Mouse (Mus musculus): Measurements from ENCODE around the gene Plekhg1. TPM values are rescaled to one million over a fixed set of nuclear protein-coding genes. Genes with fewer than 3 reads are reported as not detected.

Gene Plekhg1
- polyA plus RNA-seq, 1 experiment from 2014 or later, result 16.6 TPM

DNA sequence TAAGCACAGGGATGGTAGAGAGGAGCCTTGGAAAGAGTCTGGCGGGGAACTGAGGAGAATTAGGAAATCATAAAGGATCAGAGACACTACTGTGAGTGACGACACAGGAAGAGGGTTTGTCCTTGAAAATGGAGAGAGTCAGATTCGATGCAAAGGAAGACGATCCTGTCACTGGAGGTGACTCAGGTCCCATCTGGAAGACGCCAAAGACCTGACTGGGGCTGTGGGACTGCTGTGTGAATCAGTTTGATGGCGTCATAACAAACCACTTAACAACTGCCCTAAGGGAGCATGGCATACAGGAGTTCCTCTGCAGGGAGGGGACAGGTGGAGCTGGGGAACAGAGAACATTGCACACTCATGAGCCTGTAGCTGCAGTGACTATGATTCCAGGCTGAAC lies 202.1 kb downstream of the Plekhg1 start:
- Histone ChIP-seq H3K9ac (no peak overlapping the region), H3K9me3 (replicated peaks) (no peaks in the 10 kb centered on the region), H3K27me3 (no peaks in the 10 kb centered on the region), H3K36me3 (peaks cover 30% of the 10 kb centered on the region; the same call in 1 of the 2 replicates), H3K4me2 (no peak overlapping the region), H3K4me1 (peaks cover 18% of the 10 kb centered on the region), H3K27ac (0 out of 2 replicates have a peak overlapping the region, but pooled peaks have one; percentile 81), H3K4me3 (replicated peaks) (no peak overlapping the region)
- 59% methylated on average over 6 of the region's 6 CpGs for WGBS
- ATAC-seq (replicated peaks; ENCODE audit: low FRiP score), result no peak

GRCm38 (mm10) chr10:3943492-3944395 lies 203.6 kb downstream of the Plekhg1 start:
- Histone ChIP-seq H3K9me3 (replicated peaks) (no peaks in the 10 kb centered on the region), H3K4me2 (no peak overlapping the region), H3K4me1 (peaks cover 18% of the 10 kb centered on the region), H3K9ac (no peak overlapping the region), H3K4me3 (replicated peaks) (no peak overlapping the region), H3K36me3 (peaks cover 34% of the 10 kb centered on the region), H3K27me3 (no peaks in the 10 kb centered on the region), H3K27ac (no peak overlapping the region)
- WGBS, result 29% methylated on average over 10 of the region's 10 CpGs
- ATAC-seq (replicated peaks; ENCODE audit: low FRiP score), result no peak; the same call in 1 of the 2 replicates

- no peak overlapping the region for H3K4me2 ChIP-seq
- no peaks in the 10 kb centered on the region for H3K9me3 ChIP-seq (replicated peaks)
- no peak overlapping the region for H3K27ac ChIP-seq
- no peak for ATAC-seq (replicated peaks; ENCODE audit: low FRiP score)
- 92% methylated on average over 17 of the region's 17 CpGs for WGBS
- H3K27me3 ChIP-seq, result no peaks in the 10 kb centered on the region
- H3K4me1 ChIP-seq, result peaks cover 8% of the 10 kb centered on the region; the same call in 1 of the 2 replicates
- H3K36me3 ChIP-seq, result peaks cover 39% of the 10 kb centered on the region
- H3K4me3 ChIP-seq (replicated peaks), result no peak overlapping the region
- H3K9ac ChIP-seq, result no peak overlapping the region
Measured at GRCm38 (mm10) chr10:3946871-3947270, 206.7 kb downstream of the Plekhg1 start.

GRCm38 (mm10) chr10:3947346-3947745 lies 207.2 kb downstream of the Plekhg1 start:
- Histone ChIP-seq H3K27me3 (no peaks in the 10 kb centered on the region), H3K9me3 (replicated peaks) (no peaks in the 10 kb centered on the region), H3K4me3 (replicated peaks) (no peak overlapping the region), H3K4me2 (no peak overlapping the region), H3K27ac (no peak overlapping the region), H3K9ac (no peak overlapping the region), H3K36me3 (peaks cover 39% of the 10 kb centered on the region), H3K4me1 (0 out of 2 replicates have a peak, but pooled peaks cover 4% of the 10 kb centered on the region)
- WGBS, result 92% methylated on average over 7 of the region's 7 CpGs
- no peak for ATAC-seq (replicated peaks; ENCODE audit: low FRiP score)

DNA sequence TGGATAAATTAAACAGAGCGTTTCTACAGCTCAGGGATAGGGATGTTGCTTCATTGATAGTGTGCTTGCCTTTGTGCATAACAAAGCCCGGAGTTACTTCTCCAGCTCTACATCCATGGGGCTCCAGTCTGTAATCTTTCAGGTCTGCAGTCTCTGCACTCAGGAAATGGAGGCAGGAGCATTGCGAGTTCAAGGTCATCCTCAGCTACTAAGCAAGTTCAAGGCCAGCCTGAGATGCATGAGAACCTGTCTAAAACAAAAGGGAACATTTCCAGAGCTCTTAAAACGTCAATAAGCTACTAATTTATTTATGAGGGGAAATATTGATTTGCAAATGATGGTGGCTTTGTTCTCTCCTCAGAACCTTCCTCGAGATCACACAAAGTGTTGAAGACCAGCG lies 209.1 kb downstream of the Plekhg1 start:
- no peak overlapping the region for H3K9ac ChIP-seq
- H3K4me3 ChIP-seq (replicated peaks), result no peak overlapping the region
- H3K36me3 ChIP-seq, result peaks cover 51% of the 10 kb centered on the region
- no peaks in the 10 kb centered on the region for H3K27me3 ChIP-seq
- WGBS, result 89% methylated on average over 6 of the region's 6 CpGs
- no peak for ATAC-seq (replicated peaks; ENCODE audit: low FRiP score)
- H3K9me3 ChIP-seq (replicated peaks), result no peaks in the 10 kb centered on the region
- no peak overlapping the region for H3K27ac ChIP-seq
- no peaks in the 10 kb centered on the region for H3K4me1 ChIP-seq
- no peak overlapping the region for H3K4me2 ChIP-seq

DNA sequence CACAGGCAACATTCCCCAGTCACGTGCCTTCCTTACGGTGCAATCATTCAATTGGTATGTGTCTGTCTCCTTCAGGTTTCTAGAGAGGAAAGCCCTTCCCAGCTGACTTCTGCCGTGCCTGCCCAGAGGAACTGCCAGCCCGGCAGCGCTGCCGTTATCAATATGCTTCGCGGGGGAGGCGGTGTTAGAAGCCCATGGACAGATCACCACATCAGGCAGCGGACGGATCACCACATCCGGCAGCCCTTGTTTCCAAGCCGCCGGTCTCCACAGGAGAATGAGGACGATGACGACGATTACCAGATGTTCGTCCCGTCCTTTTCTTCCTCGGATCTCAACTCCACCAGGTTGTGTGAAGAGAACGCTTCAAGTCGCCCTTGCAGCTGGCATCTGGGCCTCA lies 216.3 kb downstream of the Plekhg1 start:
- no peak overlapping the region for H3K9ac ChIP-seq
- ATAC-seq (replicated peaks; ENCODE audit: low FRiP score), result no peak
- no peaks in the 10 kb centered on the region for H3K9me3 ChIP-seq (replicated peaks)
- H3K27ac ChIP-seq, result no peak overlapping the region
- no peaks in the 10 kb centered on the region for H3K4me1 ChIP-seq
- WGBS, result 87% methylated on average over 22 of the region's 22 CpGs
- H3K36me3 ChIP-seq, result peaks cover 44% of the 10 kb centered on the region
- no peaks in the 10 kb centered on the region for H3K27me3 ChIP-seq
- H3K4me2 ChIP-seq, result no peak overlapping the region
- H3K4me3 ChIP-seq (replicated peaks), result no peak overlapping the region

- 74% methylated on average over 5 of the region's 5 CpGs for WGBS
- Histone ChIP-seq H3K4me1 (no peaks in the 10 kb centered on the region), H3K4me3 (replicated peaks) (no peak overlapping the region), H3K9ac (no peak overlapping the region), H3K27ac (no peak overlapping the region), H3K4me2 (no peak overlapping the region), H3K9me3 (replicated peaks) (no peaks in the 10 kb centered on the region), H3K27me3 (no peaks in the 10 kb centered on the region), H3K36me3 (peaks cover 42% of the 10 kb centered on the region)
- no peak for ATAC-seq (replicated peaks; ENCODE audit: low FRiP score)
Measured at GRCm38 (mm10) chr10:3958591-3958990, 218.4 kb downstream of the Plekhg1 start.

DNA sequence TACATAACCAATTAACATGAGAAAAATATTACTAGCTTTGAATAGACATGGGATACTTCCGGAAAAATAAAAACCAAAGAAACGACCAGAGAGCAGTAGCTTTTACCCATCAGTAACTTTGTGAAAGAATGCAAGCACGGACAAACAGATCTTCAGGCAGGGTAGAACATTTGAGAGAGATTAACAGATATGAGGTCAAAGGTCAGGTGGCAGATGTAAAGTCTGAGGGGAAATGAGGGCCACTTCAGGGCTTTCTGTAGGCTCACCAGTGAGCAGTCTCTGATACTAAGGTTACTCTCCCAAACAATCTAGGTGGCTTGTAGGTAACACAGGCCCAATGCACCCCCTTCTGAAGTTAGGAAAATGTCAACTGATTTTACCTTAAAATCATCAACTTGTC lies 228.9 kb downstream of the Plekhg1 start:
- H3K9ac ChIP-seq, result no peak overlapping the region
- no peaks in the 10 kb centered on the region for H3K27me3 ChIP-seq
- no peaks in the 10 kb centered on the region for H3K9me3 ChIP-seq (replicated peaks)
- H3K27ac ChIP-seq, result no peak overlapping the region
- H3K4me3 ChIP-seq (replicated peaks), result no peak overlapping the region
- WGBS, result 31% methylated on average over 3 of the region's 3 CpGs
- H3K36me3 ChIP-seq, result peaks cover 19% of the 10 kb centered on the region
- peaks cover 16% of the 10 kb centered on the region for H3K4me1 ChIP-seq
- no peak overlapping the region for H3K4me2 ChIP-seq
- ATAC-seq (replicated peaks; ENCODE audit: low FRiP score), result no peak

DNA sequence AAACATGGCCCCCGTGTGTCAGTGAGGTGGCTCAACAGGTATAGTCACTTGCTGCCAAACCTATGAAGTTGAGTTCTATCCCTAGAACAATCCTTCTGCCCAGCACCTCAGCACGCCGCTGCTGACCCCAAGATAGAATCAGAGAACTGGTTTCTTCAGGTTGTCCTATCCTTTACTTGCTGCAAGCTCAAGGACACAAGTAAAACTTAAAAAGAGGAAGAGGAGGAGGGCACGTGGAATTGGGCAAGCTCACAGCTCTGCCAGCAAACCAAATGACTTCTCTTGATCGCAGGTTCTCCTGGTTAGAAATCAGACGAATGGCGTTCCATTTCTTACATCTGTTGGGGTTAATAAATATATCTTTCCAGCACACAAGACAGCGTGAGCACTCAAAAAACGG lies 232.1 kb downstream of the Plekhg1 start:
- Histone ChIP-seq H3K9ac (no peak overlapping the region), H3K9me3 (replicated peaks) (no peaks in the 10 kb centered on the region), H3K4me3 (replicated peaks) (peak overlapping the region; percentile 59), H3K27ac (peak overlapping the region; percentile 93), H3K4me1 (peaks cover 42% of the 10 kb centered on the region), H3K27me3 (no peaks in the 10 kb centered on the region), H3K36me3 (no peaks in the 10 kb centered on the region), H3K4me2 (peak overlapping the region; percentile 73)
- WGBS, result 81% methylated on average over 9 of the region's 9 CpGs
- ATAC-seq (replicated peaks; ENCODE audit: low FRiP score), result no peak

GRCm38 (mm10) chr10:3972981-3973588 lies 232.9 kb downstream of the Plekhg1 start, which contains the start of gene Mthfd1l:
Gene Mthfd1l, plus strand, starts transcription at chr10:3973118.
- Histone ChIP-seq H3K9me3 (replicated peaks) (no peaks in the 10 kb centered on the region), H3K4me3 (replicated peaks) (peak within 1 kb of the TSS; percentile 59), H3K4me1 (peaks cover 46% of the 10 kb centered on the region), H3K27me3 (no peaks in the 10 kb centered on the region), H3K9ac (peak within 1 kb of the TSS; percentile 68), H3K27ac (peak within 1 kb of the TSS; percentile 93), H3K4me2 (peak within 1 kb of the TSS; percentile 73), H3K36me3 (no peaks in the 10 kb centered on the region)
- WGBS, result under 1% methylated on average over 40 of the region's 40 CpGs
- ATAC-seq (replicated peaks; ENCODE audit: low FRiP score), result peak; percentile 76

DNA sequence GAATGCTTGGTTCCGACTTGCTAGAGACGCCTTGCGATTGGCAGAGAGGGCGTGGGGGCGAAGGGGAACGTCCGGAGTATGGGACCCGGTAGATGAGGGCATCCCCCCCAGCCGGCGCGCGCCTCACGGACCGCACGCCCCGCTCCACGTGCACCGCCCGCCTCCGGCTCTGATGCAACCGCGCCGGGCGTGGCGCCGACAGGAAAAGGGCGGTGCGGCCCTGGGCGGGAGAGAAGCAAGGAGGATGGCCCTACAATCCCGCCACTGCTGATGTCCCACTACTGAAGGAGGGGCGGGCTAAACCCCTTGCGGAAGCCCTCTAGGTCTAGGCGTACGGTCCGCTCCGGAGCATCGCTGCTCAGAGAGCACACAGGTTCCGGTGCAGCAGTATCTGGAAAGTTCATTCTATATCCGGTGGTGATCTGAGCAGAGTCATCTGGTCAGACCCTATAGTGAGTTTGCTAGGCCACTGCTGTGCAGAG lies 233.5 kb downstream of the Plekhg1 start:
- 0% methylated on average over 33 of the region's 39 CpGs for WGBS
- Histone ChIP-seq H3K4me2 (peak overlapping the region; percentile 73), H3K36me3 (peaks cover 2% of the 10 kb centered on the region; the same call in 1 of the 2 replicates), H3K27me3 (no peaks in the 10 kb centered on the region), H3K27ac (peak overlapping the region; percentile 93), H3K9me3 (replicated peaks) (no peaks in the 10 kb centered on the region), H3K4me3 (replicated peaks) (peak overlapping the region; percentile 59), H3K4me1 (peaks cover 51% of the 10 kb centered on the region), H3K9ac (peak overlapping the region; percentile 68)
- peak; percentile 93 for ATAC-seq (replicated peaks; ENCODE audit: low FRiP score)

DNA sequence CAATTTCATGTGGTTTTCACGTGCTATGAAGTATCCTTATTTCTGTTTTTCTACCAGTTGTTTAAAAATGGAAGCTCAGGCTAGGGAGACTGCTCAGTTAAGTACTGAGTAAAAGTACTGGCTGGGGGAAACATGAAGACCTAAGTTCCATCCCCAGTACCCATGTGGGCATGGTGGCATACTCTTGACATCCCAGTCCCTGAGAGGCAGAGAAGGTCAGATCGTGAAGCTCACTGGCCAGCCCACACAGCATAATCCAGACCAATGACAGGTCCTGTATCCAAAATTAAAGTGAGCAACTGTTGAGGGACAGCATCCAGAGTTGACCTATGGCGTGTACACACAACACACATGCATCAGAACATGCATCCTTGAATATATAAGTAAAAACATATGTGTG lies 234.2 kb downstream of the Plekhg1 start:
- no peak overlapping the region for H3K27ac ChIP-seq
- H3K9ac ChIP-seq, result no peak overlapping the region; the same call in 1 of the 2 replicates
- no peaks in the 10 kb centered on the region for H3K27me3 ChIP-seq
- H3K9me3 ChIP-seq (replicated peaks), result no peaks in the 10 kb centered on the region
- 71% methylated on average over 3 of the region's 3 CpGs for whole genome bisulfite sequencing
- H3K4me1 ChIP-seq, result peaks cover 49% of the 10 kb centered on the region
- peak overlapping the region; percentile 59; the same call in 1 of the 2 replicates for H3K4me3 ChIP-seq (replicated peaks)
- peaks cover 10% of the 10 kb centered on the region for H3K36me3 ChIP-seq
- ATAC-seq (replicated peaks; ENCODE audit: low FRiP score), result no peak
- peak overlapping the region; percentile 73 for H3K4me2 ChIP-seq
